Mouse (Mus musculus) liver, embryonic 14.5 days (tissue): ENCODE data around the gene Bod1l. TPM values are rescaled to one million over a fixed set of nuclear protein-coding genes. Genes with fewer than 3 reads are reported as not detected.
A peak's percentile ranks its signal among the peaks of the same experiment; 100 is the strongest.

ENCODE experiments used
- ATAC-seq: fragments of 200-750 bp; cut with Nextera tagmentation; 2 replicates; pipeline ENCODE4 v1.8.0; 2017; ENCODE audit warnings: moderate number of reproducible peaks, mild to moderate bottlenecking, moderate library complexity; ENCODE audit not compliant: insufficient read depth
- DNase-seq, 3 experiments: peaks; one replicate each; pipeline ENCODE4 v3.0.0-alpha.2; 2012 to 2013; ENCODE audit warnings: low read depth in 3 of 3, low spot score in 3 of 3
- H3K27ac ChIP-seq: fragments of 300-500 bp; sonication (generic); 2 replicates; pipeline ENCODE4 v1.5.1; 2014; ENCODE audit warnings: moderate library complexity, mild to moderate bottlenecking, control low read depth, inconsistent platforms
- H3K27me3 ChIP-seq: fragments of 300-500 bp; sonication (generic); 2 replicates; pipeline ENCODE4 v1.6.1; 2014; ENCODE audit warnings: mild to moderate bottlenecking, low read length, moderate library complexity; ENCODE audit not compliant: control insufficient read depth, insufficient read depth
- H3K36me3 ChIP-seq: fragments of 300-500 bp; sonication (generic); replicated peaks from 2 replicates; pipeline ENCODE4 v1.6.1; 2014; ENCODE audit warnings: low read depth; ENCODE audit not compliant: control insufficient read depth, insufficient read depth
- H3K4me1 ChIP-seq, 2 experiments: fragments of 200-500 bp in 1 of 2; fragments of 300-500 bp in 1 of 2; sonication (generic) in 1 of 2; replicated peaks; 2 replicates each; pipeline ENCODE4 v1.6.1; 2012 to 2014; ENCODE audit warnings: antibody characterized with exemption in 1 of 2, inconsistent platforms in 1 of 2, low read length in 1 of 2; ENCODE audit not compliant: control insufficient read depth in 2 of 2, insufficient read depth in 2 of 2
- H3K4me2 ChIP-seq: fragments of 300-500 bp; sonication (generic); 2 replicates; pipeline ENCODE4 v1.6.1; 2014; ENCODE audit warnings: low read depth, mild to moderate bottlenecking, control low read depth, moderate library complexity
- H3K4me3 ChIP-seq, 2 experiments: fragments of 200-500 bp in 1 of 2; fragments of 300-500 bp in 1 of 2; sonication (generic) in 1 of 2; 2 replicates each; pipeline ENCODE4 v1.5.1; 2012 to 2014; ENCODE audit warnings: low read depth in 2 of 2, low read length in 2 of 2, mild to moderate bottlenecking in 2 of 2, control low read depth in 1 of 2, inconsistent platforms in 1 of 2, moderate library complexity in 1 of 2; ENCODE audit not compliant: insufficient read depth in 1 of 2
- H3K9ac ChIP-seq: fragments of 300-500 bp; sonication (generic); replicated peaks from 2 replicates; pipeline ENCODE4 v1.6.1; 2014; ENCODE audit warnings: mild to moderate bottlenecking, control low read depth, moderate library complexity
- H3K9me3 ChIP-seq: fragments of 300-500 bp; sonication (generic); 2 replicates; pipeline ENCODE4 v1.6.1; 2016; ENCODE audit warnings: low read length, mixed read lengths; ENCODE audit not compliant: control insufficient read depth
- CTCF ChIP-seq: IDR thresholded peaks from 2 replicates; pipeline ENCODE4 v1.5.1; 2016; ENCODE audit warnings: antibody characterized with exemption, low read depth, control low read depth
- EP300 ChIP-seq: IDR thresholded peaks from 2 replicates; pipeline ENCODE4 v1.6.1; 2016; ENCODE audit warnings: antibody characterized with exemption, low read depth
- WGBS: fragments of 180-500 bp; shearing (Covaris S2); extraction: QIAGEN DNeasy Blood & Tissue Kit; methylation state at CpG from one replicate; pipeline ENCODE4 v1.1.7; 2014; ENCODE audit not compliant: insufficient replicate concordance; 5-methylcytosine and 5-hydroxymethylcytosine counted together
- polyA plus RNA-seq, 2 experiments: library from polyadenylated mRNA; depleted of rRNA in 1 of 2; stranded (reverse) in 1 of 2; unstranded in 1 of 2; fragments of >200 nt; fragmentation: Nextera tagmentation in 1 of 2; extraction: Ambion mirVana in 1 of 2; gene quantifications; 2 replicates each; pipeline versions ENCODE4 v1.2.1 to v1.2.3; 2012 to 2014

The Bod1l gene
- polyA plus RNA-seq, 2 experiments = 4.4 to 7.9 TPM

GRCm38 (mm10) chr5:41887738-41888137, 43.6 kb upstream of the Bod1l start:
- ATAC-seq (no peak), DNase-seq (peak; percentile 9 to 25 (median 19))

GRCm38 (mm10) chr5:41884563-41884962, 40.4 kb upstream of the Bod1l start:
- no peak overlapping the region for H3K4me3 ChIP-seq
- WGBS = 17% methylated on average over 12 of the region's 12 CpGs
- H3K4me2 ChIP-seq = no peak overlapping the region
- H3K36me3 ChIP-seq = no peaks in the 10 kb centered on the region
- DNase-seq = peak; percentile 7 to 24 (median 19)
- no peaks in the 10 kb centered on the region for H3K9me3 ChIP-seq
- H3K27ac ChIP-seq = no peak overlapping the region
- TF ChIP-seq CTCF (peak; percentile 76), EP300 (no peak)
- H3K9ac ChIP-seq = no peak overlapping the region
- ATAC-seq = no peak
- no peaks in the 10 kb centered on the region for H3K27me3 ChIP-seq
- no peaks in the 10 kb centered on the region for H3K4me1 ChIP-seq

More at GRCm38 (mm10) chr5:41887738-41888137, 43.6 kb upstream of the Bod1l start:
- H3K27ac ChIP-seq = no peak overlapping the region
- H3K27me3 ChIP-seq = no peaks in the 10 kb centered on the region
- H3K4me2 ChIP-seq = no peak overlapping the region
- H3K4me3 ChIP-seq = no peak overlapping the region
- WGBS = 13% methylated on average over 4 of the region's 4 CpGs
- no peaks in the 10 kb centered on the region for H3K36me3 ChIP-seq
- H3K4me1 ChIP-seq = no peaks in the 10 kb centered on the region
- no peak overlapping the region for H3K9ac ChIP-seq
- TF ChIP-seq CTCF = peak; percentile 65
- TF ChIP-seq EP300 = no peak
- no peaks in the 10 kb centered on the region for H3K9me3 ChIP-seq

GRCm38 (mm10) chr5:41871164-41871563, 27.0 kb upstream of the Bod1l start:
- WGBS = 55% methylated on average over 2 of the region's 2 CpGs
- H3K36me3 ChIP-seq = no peaks in the 10 kb centered on the region
- ATAC-seq = no peak
- no peak overlapping the region for H3K9ac ChIP-seq
- TF ChIP-seq EP300 = no peak
- TF ChIP-seq CTCF = no peak
- no peak overlapping the region for H3K4me3 ChIP-seq
- no peak overlapping the region for H3K27ac ChIP-seq
- no peaks in the 10 kb centered on the region for H3K9me3 ChIP-seq
- H3K4me1 ChIP-seq = no peaks in the 10 kb centered on the region
- no peak overlapping the region for H3K4me2 ChIP-seq
- no peak for DNase-seq
- no peaks in the 10 kb centered on the region for H3K27me3 ChIP-seq

GRCm38 (mm10) chr5:41855781-41856180, 11.7 kb upstream of the Bod1l start:
- H3K4me1 ChIP-seq = no peaks in the 10 kb centered on the region
- no peak overlapping the region for H3K9ac ChIP-seq
- WGBS = 70% methylated on average over 2 of the region's 2 CpGs
- no peak overlapping the region for H3K27ac ChIP-seq
- TF ChIP-seq CTCF = no peak
- no peak for TF ChIP-seq EP300
- no peaks in the 10 kb centered on the region for H3K36me3 ChIP-seq
- ATAC-seq (no peak), DNase-seq (no peak)
- H3K4me2 ChIP-seq = no peak overlapping the region
- no peaks in the 10 kb centered on the region for H3K9me3 ChIP-seq
- no peak overlapping the region for H3K4me3 ChIP-seq
- no peaks in the 10 kb centered on the region for H3K27me3 ChIP-seq

- H3K4me1 ChIP-seq = peaks cover 17 to 19% of the 10 kb centered on the region in 2 experiments
- peak overlapping the region; percentile 93 for H3K4me2 ChIP-seq
- H3K9me3 ChIP-seq = no peaks in the 10 kb centered on the region
- H3K36me3 ChIP-seq = no peaks in the 10 kb centered on the region
- DNase-seq = no peak
- no peak for ATAC-seq
- TF ChIP-seq CTCF (no peak), EP300 (no peak)
- 48% methylated on average over 2 of the region's 2 CpGs for WGBS
- H3K4me3 ChIP-seq = peak overlapping the region; percentile 78 to 86
- no peaks in the 10 kb centered on the region for H3K27me3 ChIP-seq
- no peak overlapping the region for H3K27ac ChIP-seq
- peak overlapping the region; percentile 70 for H3K9ac ChIP-seq
These were observed 1.4 kb upstream of the Bod1l start for GRCm38 (mm10) chr5:41845558-41845937.
